Mouse (Mus musculus): Measurements from ENCODE around the gene Phf23. TPM values are rescaled to one million over a fixed set of nuclear protein-coding genes. Genes with fewer than 3 reads are reported as not detected.

Phf23 gene
- total RNA-seq, 2 experiments from 2014 or later: 44.3 to 48.9 TPM

- no peak overlapping the region for H3K27ac ChIP-seq
- intact Hi-C loops (cut with DNase I): no loop called here
- no peak overlapping the region for H3K4me3 ChIP-seq
- DNase-seq (ENCODE audit: extremely low spot score in 1 of 2, low spot score in 2 of 2): no peak
- peak; percentile 21 for TF ChIP-seq CTCF (IDR thresholded peaks at IDR 0.05)
These were observed 35.0 kb upstream of the Phf23 start for GRCm38 (mm10) chr11:69960616-69961015.

GRCm38 (mm10) chr11:69961841-69962240 lies 33.7 kb upstream of the Phf23 start:
- intact Hi-C loops (cut with DNase I): no loop called here
- Histone ChIP-seq H3K27ac (no peak overlapping the region), H3K4me3 (no peak overlapping the region)
- no peak for DNase-seq (ENCODE audit: extremely low spot score in 1 of 2, low spot score in 2 of 2)
- no peak for TF ChIP-seq CTCF (IDR thresholded peaks at IDR 0.05)

- Histone ChIP-seq H3K4me3 (no peak within 1 kb of the TSS), H3K27ac (no peak within 1 kb of the TSS)
- TF ChIP-seq CTCF (IDR thresholded peaks at IDR 0.05): no peak
- intact Hi-C loops (cut with DNase I): no loop called here
- DNase-seq (ENCODE audit: extremely low spot score in 1 of 2, low spot score in 2 of 2): no peak
These were observed 30.8 kb upstream of the Phf23 start, which contains the start of gene Cldn7 for GRCm38 (mm10) chr11:69964650-69965270. TSS of gene Cldn7 (plus strand) at chr11:69964779.

- no peak for DNase-seq (ENCODE audit: extremely low spot score in 1 of 2, low spot score in 2 of 2)
- Histone ChIP-seq H3K27ac (no peak overlapping the region), H3K4me3 (no peak overlapping the region)
- intact Hi-C loops (cut with DNase I): no loop called here
- no peak for TF ChIP-seq CTCF (IDR thresholded peaks at IDR 0.05)
These were observed 30.1 kb upstream of the Phf23 start for GRCm38 (mm10) chr11:69965271-69966005.

GRCm38 (mm10) chr11:69966006-69966859 lies 29.3 kb upstream of the Phf23 start:
- Histone ChIP-seq H3K4me3 (peak overlapping the region; percentile 16; the same call in 1 of the 2 replicates), H3K27ac (no peak overlapping the region)
- no peak for TF ChIP-seq CTCF (IDR thresholded peaks at IDR 0.05)
- intact Hi-C loops (cut with DNase I): no loop called here
- no peak for DNase-seq (ENCODE audit: extremely low spot score in 1 of 2, low spot score in 2 of 2)

- intact Hi-C loops (cut with DNase I): no loop called here
- no peak for TF ChIP-seq CTCF (IDR thresholded peaks at IDR 0.05)
- no peak overlapping the region for H3K4me3 ChIP-seq
- no peak overlapping the region for H3K27ac ChIP-seq
- DNase-seq (ENCODE audit: extremely low spot score in 1 of 2, low spot score in 2 of 2): no peak
These were observed 28.6 kb upstream of the Phf23 start for GRCm38 (mm10) chr11:69966860-69967517.

GRCm38 (mm10) chr11:69968793-69969192 lies 26.8 kb upstream of the Phf23 start:
- no peak overlapping the region for H3K4me3 ChIP-seq
- DNase-seq (ENCODE audit: extremely low spot score in 1 of 2, low spot score in 2 of 2): no peak
- H3K27ac ChIP-seq: no peak overlapping the region
- intact Hi-C loops (cut with DNase I): no loop called here
- TF ChIP-seq CTCF (IDR thresholded peaks at IDR 0.05): no peak

- H3K4me3 ChIP-seq: no peak overlapping the region
- TF ChIP-seq CTCF (IDR thresholded peaks at IDR 0.05): no peak
- intact Hi-C loops (cut with DNase I): no loop called here
These were observed 25.4 kb upstream of the Phf23 start for GRCm38 (mm10) chr11:69970222-69970621.

GRCm38 (mm10) chr11:69970775-69971174 lies 24.8 kb upstream of the Phf23 start:
- Histone ChIP-seq H3K27ac (no peak overlapping the region), H3K4me3 (no peak overlapping the region)
- TF ChIP-seq CTCF (IDR thresholded peaks at IDR 0.05): no peak
- no peak for DNase-seq (ENCODE audit: extremely low spot score in 1 of 2, low spot score in 2 of 2)
- intact Hi-C loops (cut with DNase I): no loop called here

More at GRCm38 (mm10) chr11:69970222-69970621, 25.4 kb upstream of the Phf23 start:
- no peak for DNase-seq (ENCODE audit: extremely low spot score in 1 of 2, low spot score in 2 of 2)
- H3K27ac ChIP-seq: no peak overlapping the region

GRCm38 (mm10) chr11:69974907-69975306 lies 20.7 kb upstream of the Phf23 start:
- intact Hi-C loops (cut with DNase I): no loop called here
- no peak for TF ChIP-seq CTCF (IDR thresholded peaks at IDR 0.05)
- no peak overlapping the region for H3K4me3 ChIP-seq
- DNase-seq (ENCODE audit: extremely low spot score in 1 of 2, low spot score in 2 of 2): no peak
- no peak overlapping the region for H3K27ac ChIP-seq

GRCm38 (mm10) chr11:69976271-69976670 lies 19.3 kb upstream of the Phf23 start:
- intact Hi-C loops (cut with DNase I): no loop called here
- no peak for TF ChIP-seq CTCF (IDR thresholded peaks at IDR 0.05)
- H3K4me3 ChIP-seq: no peak overlapping the region
- DNase-seq (ENCODE audit: extremely low spot score in 1 of 2, low spot score in 2 of 2): no peak
- H3K27ac ChIP-seq: no peak overlapping the region
